Mouse (Mus musculus) spleen, adult 2 months (tissue): Measurements from ENCODE around the gene Kif3a.
"Not testable (repeated sequence)": the region's sequence is repeated elsewhere in the genome, so short reads cannot be mapped to it uniquely, and the experiment has no call there.

Source experiments
- CTCF ChIP-seq: fragments of 200-500 bp; IDR thresholded peaks from 2 replicates; pipeline ENCODE4 v1.5.1; 2011; ENCODE audit warnings: mild to moderate bottlenecking, inconsistent platforms; ENCODE audit not compliant: insufficient read depth, insufficient read length, insufficient replicate concordance; ENCODE audit errors: extremely low read depth
- POLR2A ChIP-seq: fragments of 200-500 bp; IDR thresholded peaks from 2 replicates; pipeline ENCODE4 v1.6.1; 2011; ENCODE audit warnings: low read depth, low read length, inconsistent platforms

DNA sequence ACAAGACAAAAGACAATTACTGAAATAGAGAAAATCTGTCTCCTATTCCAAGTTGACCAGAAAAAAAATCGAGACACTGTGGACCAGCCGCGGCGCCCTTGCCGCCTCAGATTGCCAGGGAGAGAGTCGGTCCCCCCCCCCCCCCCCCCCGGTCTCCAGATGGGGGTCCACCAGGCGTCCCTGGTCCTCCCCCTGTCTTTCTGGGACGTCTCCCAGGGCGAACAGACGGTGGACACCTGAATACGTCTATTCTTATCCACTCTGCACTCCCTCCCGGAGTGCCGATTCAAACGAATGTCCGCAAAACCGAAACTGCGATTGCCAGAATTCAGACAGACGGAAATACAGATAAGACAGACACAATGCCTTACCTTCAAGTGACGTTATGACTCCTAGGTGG is 10.7 kb upstream of the Kif3a start:
- TF ChIP-seq CTCF, POLR2A: not testable (repeated sequence)
